Mouse (Mus musculus): Measurements from ENCODE around the gene Npas3. TPM values are rescaled to one million over a fixed set of nuclear protein-coding genes. Genes with fewer than 3 reads are reported as not detected.

Gene Npas3
- polyA plus RNA-seq, 1 experiment: not detected

DNA sequence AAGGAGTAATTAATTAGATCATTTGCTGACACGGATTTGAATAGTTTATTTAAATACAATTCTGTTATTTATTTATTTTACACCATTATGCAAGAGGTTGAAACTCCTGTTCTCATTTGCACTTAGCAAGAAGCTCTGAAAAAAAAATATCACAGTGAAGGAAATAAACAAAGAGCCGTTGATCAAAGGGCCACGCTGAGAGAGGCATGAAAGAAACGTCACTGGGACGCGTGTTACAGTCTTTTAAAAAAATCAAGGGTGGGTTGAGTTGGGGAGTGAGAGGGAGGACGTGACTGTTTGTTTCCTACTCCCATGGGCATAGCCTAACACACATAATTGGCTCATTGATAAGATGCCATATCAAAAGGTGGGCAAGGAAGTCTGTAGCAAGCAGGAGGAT is 505.8 kb downstream of the Npas3 start:
- Histone ChIP-seq H3K4me3 (replicated peaks) (no peak overlapping the region), H3K4me1 (ENCODE audit: control insufficient read depth) (no peaks in the 10 kb centered on the region), H3K36me3 (ENCODE audit: control insufficient read depth) (no peaks in the 10 kb centered on the region), H3K9me3 (ENCODE audit: control insufficient read depth, low read length) (no peaks in the 10 kb centered on the region), H3K27me3 (ENCODE audit: control insufficient read depth) (no peaks in the 10 kb centered on the region)
- TF ChIP-seq TAL1 (IDR thresholded peaks at IDR 0.05; ENCODE audit: low read length): no peak
- no peak for TF ChIP-seq GATA1 (IDR thresholded peaks at IDR 0.05; ENCODE audit: low read length)

DNA sequence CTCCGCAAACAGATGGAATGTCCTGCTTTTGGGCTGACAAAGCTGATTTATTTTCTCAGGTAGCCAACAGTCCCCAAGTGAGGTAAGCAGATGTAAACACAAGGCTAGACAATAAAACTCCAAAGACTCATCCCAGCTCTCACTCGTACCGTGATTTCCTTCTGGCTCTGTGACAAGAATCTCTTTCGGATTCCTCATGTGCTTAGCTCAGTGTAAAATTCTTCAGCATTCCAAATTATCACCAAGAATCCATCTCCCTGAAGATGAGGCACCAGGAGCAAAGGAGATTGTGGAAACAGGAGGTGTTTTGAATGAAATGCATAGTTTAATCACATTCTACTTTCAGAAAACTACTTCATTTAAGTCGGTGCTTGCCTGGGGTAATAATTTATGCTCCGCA is 509.2 kb downstream of the Npas3 start:
- no peaks in the 10 kb centered on the region for H3K27me3 ChIP-seq (ENCODE audit: control insufficient read depth)
- no peaks in the 10 kb centered on the region for H3K36me3 ChIP-seq (ENCODE audit: control insufficient read depth)
- H3K4me1 ChIP-seq (ENCODE audit: control insufficient read depth): no peaks in the 10 kb centered on the region
- no peak for TF ChIP-seq TAL1 (IDR thresholded peaks at IDR 0.05; ENCODE audit: low read length)
- no peak for TF ChIP-seq GATA1 (IDR thresholded peaks at IDR 0.05; ENCODE audit: low read length)
- no peaks in the 10 kb centered on the region for H3K9me3 ChIP-seq (ENCODE audit: control insufficient read depth, low read length)
- H3K4me3 ChIP-seq (replicated peaks): no peak overlapping the region

DNA sequence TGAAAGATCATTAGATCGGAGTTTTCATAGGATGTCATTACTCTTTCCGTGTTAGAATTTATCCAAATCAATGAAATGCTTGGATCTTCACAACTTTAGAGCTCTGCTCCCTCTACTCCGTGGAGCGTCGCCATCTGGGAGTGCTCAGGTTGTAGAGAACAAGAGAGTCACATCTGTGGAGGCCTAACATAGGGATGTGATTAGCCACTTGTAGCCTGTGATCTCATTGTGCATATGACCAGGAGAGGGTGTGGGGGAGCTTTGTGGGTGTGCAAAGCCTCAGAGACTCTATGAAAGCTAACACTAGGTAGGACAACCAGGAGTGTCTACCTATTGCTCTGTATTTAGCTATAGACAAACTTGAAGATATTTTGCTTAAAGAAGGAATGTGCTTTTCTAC is 509.9 kb downstream of the Npas3 start:
- H3K4me1 ChIP-seq (ENCODE audit: control insufficient read depth): no peaks in the 10 kb centered on the region
- no peaks in the 10 kb centered on the region for H3K9me3 ChIP-seq (ENCODE audit: control insufficient read depth, low read length)
- no peaks in the 10 kb centered on the region for H3K36me3 ChIP-seq (ENCODE audit: control insufficient read depth)
- H3K4me3 ChIP-seq (replicated peaks): no peak overlapping the region
- H3K27me3 ChIP-seq (ENCODE audit: control insufficient read depth): no peaks in the 10 kb centered on the region
- TF ChIP-seq TAL1 (IDR thresholded peaks at IDR 0.05; ENCODE audit: low read length) (no peak), GATA1 (IDR thresholded peaks at IDR 0.05; ENCODE audit: low read length) (no peak)

DNA sequence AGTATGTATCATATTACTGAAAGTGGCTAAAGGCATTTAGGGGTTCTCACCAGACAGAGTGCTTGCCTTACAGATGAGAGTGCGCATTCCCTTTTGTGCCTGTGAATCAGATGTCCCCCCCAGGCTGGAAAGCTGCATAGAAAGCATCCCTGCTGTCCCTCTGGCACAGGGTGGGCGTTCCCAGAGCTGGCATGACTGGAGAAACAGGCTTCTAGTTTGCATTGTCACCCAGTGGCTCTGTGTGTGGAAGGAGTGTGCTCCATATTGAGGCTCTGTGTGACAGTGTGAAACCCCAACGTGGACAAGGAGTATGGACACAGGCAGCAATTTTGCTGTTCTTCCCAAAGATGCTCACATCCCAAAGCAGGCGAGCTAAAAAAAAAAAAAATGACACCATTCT is 515.7 kb downstream of the Npas3 start:
- Histone ChIP-seq H3K4me1 (ENCODE audit: control insufficient read depth) (no peaks in the 10 kb centered on the region), H3K36me3 (ENCODE audit: control insufficient read depth) (no peaks in the 10 kb centered on the region), H3K4me3 (replicated peaks) (no peak overlapping the region), H3K27me3 (ENCODE audit: control insufficient read depth) (no peaks in the 10 kb centered on the region; the same call in 1 of the 2 replicates), H3K9me3 (ENCODE audit: control insufficient read depth, low read length) (no peaks in the 10 kb centered on the region)
- TF ChIP-seq TAL1 (IDR thresholded peaks at IDR 0.05; ENCODE audit: low read length): no peak
- no peak for TF ChIP-seq GATA1 (IDR thresholded peaks at IDR 0.05; ENCODE audit: low read length)

DNA sequence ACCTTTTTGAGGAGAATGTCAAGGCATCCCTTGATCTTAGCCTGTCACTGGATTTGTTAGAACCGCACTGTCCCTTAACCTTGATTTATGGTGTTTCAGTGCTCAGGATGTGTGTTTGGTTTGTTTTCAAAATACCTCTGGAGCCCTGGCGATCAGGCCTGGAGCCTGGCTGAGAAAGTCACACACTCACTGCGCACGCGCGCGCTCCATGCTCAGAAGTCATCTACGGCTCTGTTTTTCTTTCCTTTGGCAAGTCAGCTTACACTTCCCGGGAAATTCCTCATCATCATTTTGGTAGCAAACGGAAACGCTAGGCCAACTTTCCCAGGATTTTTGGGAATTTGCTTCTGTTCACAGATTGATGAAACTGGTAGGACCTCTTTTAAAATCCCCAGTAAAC is 519.9 kb downstream of the Npas3 start:
- TF ChIP-seq TAL1 (IDR thresholded peaks at IDR 0.05; ENCODE audit: low read length): no peak
- TF ChIP-seq GATA1 (IDR thresholded peaks at IDR 0.05; ENCODE audit: low read length): no peak
- no peaks in the 10 kb centered on the region for H3K36me3 ChIP-seq (ENCODE audit: control insufficient read depth)
- no peaks in the 10 kb centered on the region; the same call in 1 of the 2 replicates for H3K27me3 ChIP-seq (ENCODE audit: control insufficient read depth)
- no peak overlapping the region for H3K4me3 ChIP-seq (replicated peaks)
- no peaks in the 10 kb centered on the region for H3K4me1 ChIP-seq (ENCODE audit: control insufficient read depth)
- H3K9me3 ChIP-seq (ENCODE audit: control insufficient read depth, low read length): no peaks in the 10 kb centered on the region

DNA sequence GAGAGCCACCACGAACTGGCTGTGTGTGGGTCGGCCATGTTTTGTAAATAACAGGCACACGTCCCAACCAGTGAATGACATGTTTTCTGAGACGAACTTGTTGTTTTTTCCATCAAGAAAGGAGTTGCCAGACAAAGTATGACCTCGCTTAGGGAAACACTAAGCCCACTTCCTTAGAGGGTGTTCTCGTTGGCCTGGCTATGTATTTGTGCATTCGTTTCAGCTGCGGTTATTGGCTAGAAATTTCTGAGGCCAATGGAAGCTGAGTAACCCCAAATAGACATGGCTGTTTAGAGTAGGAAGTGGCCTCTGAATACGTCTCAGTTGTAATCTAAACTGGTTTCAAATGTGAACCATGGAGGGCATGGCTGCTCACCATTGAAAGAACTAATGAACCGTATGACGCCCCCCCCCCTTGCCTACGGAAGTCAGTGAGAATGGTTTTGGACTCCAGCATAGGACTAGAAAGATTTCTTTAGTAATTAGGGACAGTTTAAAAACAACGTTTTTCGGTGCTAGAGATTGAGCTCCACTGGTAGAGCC is 523.0 kb downstream of the Npas3 start:
- TF ChIP-seq TAL1 (IDR thresholded peaks at IDR 0.05; ENCODE audit: low read length) (no peak), GATA1 (IDR thresholded peaks at IDR 0.05; ENCODE audit: low read length) (no peak)
- Histone ChIP-seq H3K9me3 (ENCODE audit: control insufficient read depth, low read length) (no peaks in the 10 kb centered on the region), H3K36me3 (ENCODE audit: control insufficient read depth) (no peaks in the 10 kb centered on the region), H3K4me3 (replicated peaks) (no peak overlapping the region), H3K27me3 (ENCODE audit: control insufficient read depth) (no peaks in the 10 kb centered on the region), H3K4me1 (ENCODE audit: control insufficient read depth) (no peaks in the 10 kb centered on the region)

DNA sequence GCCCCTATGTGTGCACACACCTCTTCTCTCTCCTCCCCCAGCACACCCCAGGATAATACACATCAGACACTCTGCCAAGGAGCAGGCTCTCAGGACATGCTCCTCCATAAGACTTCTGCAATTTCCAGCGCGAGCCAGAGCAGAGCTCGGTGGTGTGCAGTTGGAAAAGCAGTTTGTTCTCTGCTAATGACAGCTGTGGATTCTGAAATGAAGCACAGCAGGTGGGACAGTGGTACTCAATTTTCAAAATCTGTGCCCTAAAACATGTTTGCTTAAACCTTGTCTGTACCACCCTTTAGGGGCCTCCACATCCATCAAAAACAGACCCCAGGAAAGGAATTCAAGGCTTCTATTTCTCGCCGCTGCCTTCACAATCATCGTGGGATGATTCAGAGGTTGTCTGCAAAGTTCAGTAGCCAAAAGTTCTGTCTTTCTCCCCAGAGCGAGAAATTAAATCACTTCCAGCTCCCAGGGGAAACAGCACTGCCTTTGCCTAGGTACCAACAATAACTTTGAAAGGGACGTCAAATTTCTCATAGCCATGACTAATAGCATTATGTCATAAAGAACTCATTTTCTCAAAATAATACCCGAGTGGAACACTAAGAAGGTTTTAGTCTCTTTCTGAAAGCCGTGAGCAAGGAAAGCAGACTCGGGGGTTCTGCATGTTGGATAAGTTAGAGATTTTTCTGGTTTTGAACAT is 533.5 kb downstream of the Npas3 start:
- Histone ChIP-seq H3K4me1 (ENCODE audit: control insufficient read depth) (no peaks in the 10 kb centered on the region), H3K36me3 (ENCODE audit: control insufficient read depth) (no peaks in the 10 kb centered on the region), H3K27me3 (ENCODE audit: control insufficient read depth) (no peaks in the 10 kb centered on the region), H3K4me3 (replicated peaks) (no peak overlapping the region), H3K9me3 (ENCODE audit: control insufficient read depth, low read length) (no peaks in the 10 kb centered on the region)
- TF ChIP-seq GATA1 (IDR thresholded peaks at IDR 0.05; ENCODE audit: low read length) (no peak), TAL1 (IDR thresholded peaks at IDR 0.05; ENCODE audit: low read length) (no peak)

DNA sequence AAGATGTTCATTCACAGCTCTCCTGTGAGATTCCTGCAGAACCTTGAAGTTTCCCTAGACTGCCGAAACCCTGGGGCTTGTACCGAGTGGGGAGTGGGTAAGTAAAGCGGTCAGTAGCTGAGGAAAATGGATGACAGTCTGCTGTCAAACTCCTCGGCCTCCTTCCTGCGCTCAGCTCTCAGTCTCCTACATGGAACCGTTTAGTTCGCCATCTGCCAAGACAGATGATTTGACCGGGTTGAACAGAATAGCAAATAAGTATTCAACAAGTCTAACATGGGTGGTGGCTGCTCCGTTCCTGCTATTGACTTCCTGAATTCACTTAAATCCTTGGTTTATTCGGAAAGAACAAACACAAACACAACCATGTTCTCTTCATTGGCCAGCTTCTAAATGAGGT is 541.0 kb downstream of the Npas3 start:
- no peak overlapping the region for H3K4me3 ChIP-seq (replicated peaks)
- H3K36me3 ChIP-seq (ENCODE audit: control insufficient read depth): no peaks in the 10 kb centered on the region
- peaks cover 7% of the 10 kb centered on the region for H3K27me3 ChIP-seq (ENCODE audit: control insufficient read depth)
- peaks cover under 1% of the 10 kb centered on the region; the same call in 1 of the 2 replicates for H3K4me1 ChIP-seq (ENCODE audit: control insufficient read depth)
- H3K9me3 ChIP-seq (ENCODE audit: control insufficient read depth, low read length): no peaks in the 10 kb centered on the region
- TF ChIP-seq TAL1 (IDR thresholded peaks at IDR 0.05; ENCODE audit: low read length): no peak
- TF ChIP-seq GATA1 (IDR thresholded peaks at IDR 0.05; ENCODE audit: low read length): no peak

DNA sequence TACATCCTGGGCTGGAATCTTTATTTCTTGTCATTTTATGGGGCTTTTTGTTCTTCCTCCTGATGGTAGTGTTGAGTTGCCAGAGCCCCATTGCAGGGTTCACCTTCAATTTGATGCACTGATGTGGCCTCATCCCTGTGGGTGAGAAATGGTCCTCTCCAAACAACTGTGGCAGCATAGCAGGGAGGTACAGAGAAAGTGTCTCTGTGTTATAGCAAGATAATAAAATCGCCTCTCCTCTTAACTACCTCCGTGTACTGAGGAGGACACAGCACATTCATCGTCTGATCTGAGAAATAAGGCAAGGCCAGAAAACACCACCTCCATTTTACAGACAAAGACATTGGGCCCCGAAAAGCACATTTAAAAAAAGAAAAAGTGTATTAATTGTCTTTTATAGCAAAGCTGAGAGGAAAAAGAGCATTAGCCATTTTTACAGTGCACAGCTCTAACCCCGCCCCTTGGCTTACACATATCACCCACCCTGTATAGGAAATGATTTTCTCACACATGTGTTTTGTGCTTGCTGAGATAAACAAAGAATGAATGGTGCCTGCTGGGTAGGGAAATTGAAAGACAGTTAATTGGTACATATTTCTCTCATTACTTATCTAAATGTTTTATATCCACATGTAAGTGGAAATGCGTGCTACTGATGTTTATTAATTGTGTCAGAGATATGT is 546.4 kb downstream of the Npas3 start:
- no peak for TF ChIP-seq TAL1 (IDR thresholded peaks at IDR 0.05; ENCODE audit: low read length)
- no peak for TF ChIP-seq GATA1 (IDR thresholded peaks at IDR 0.05; ENCODE audit: low read length)
- Histone ChIP-seq H3K9me3 (ENCODE audit: control insufficient read depth, low read length) (no peaks in the 10 kb centered on the region), H3K4me3 (replicated peaks) (no peak overlapping the region), H3K36me3 (ENCODE audit: control insufficient read depth) (no peaks in the 10 kb centered on the region), H3K27me3 (ENCODE audit: control insufficient read depth) (peaks cover 7% of the 10 kb centered on the region), H3K4me1 (ENCODE audit: control insufficient read depth) (peaks cover 10% of the 10 kb centered on the region)
